Mouse (Mus musculus): ENCODE data around the gene Gm49393. TPM values are rescaled to one million over a fixed set of nuclear protein-coding genes. Genes with fewer than 3 reads are reported as not detected.

Gm49393 gene
- total RNA-seq, 2 experiments from 2014 or later, result not detected

- DNase-seq, result no peak
These were observed 125.7 kb downstream of the Gm49393 start for GRCm38 (mm10) chr13:60809690-60810089.

Other genes with a start within 250 kb of the Gm49393 start
- not detected for gene BC051665, start 149.2 kb downstream of the Gm49393 start, total RNA-seq (2021)
- gene Ctsll3, start 132.7 kb downstream of the Gm49393 start, total RNA-seq (2021), result not detected
- under 1 TPM in 1 of 2 experiments, not detected in 1; 0.40 TPM for gene 4930486L24Rik, start 71.1 kb downstream of the Gm49393 start, total RNA-seq (2021)
- gene Gm49392, start 38.7 kb downstream of the Gm49393 start, total RNA-seq (2021), result under 1 TPM; 0.32 to 0.74 TPM
- gene Ctla2b, start 38.1 kb downstream of the Gm49393 start, total RNA-seq (2021), result 1 to 10 TPM; 1.3 to 4.3 TPM
- not detected for gene Tpbpb, start 30.7 kb downstream of the Gm49393 start, total RNA-seq (2021)
- gene Gm49391, start 981 bp upstream of the Gm49393 start, total RNA-seq (2021), result 1 to 10 TPM in 1 of 2 experiments, under 1 TPM in 1; 0.87 to 1.1 TPM
- gene Ctla2a, start 1.0 kb upstream of the Gm49393 start, total RNA-seq (2021), result 10 to 100 TPM; 18.1 to 40.9 TPM
- gene Tpbpa, start 6.4 kb upstream of the Gm49393 start, total RNA-seq (2021), result not detected
- not detected for gene Ctsj, start 70.4 kb upstream of the Gm49393 start, total RNA-seq (2021)
- not detected for gene Ctsq, start 105.0 kb upstream of the Gm49393 start, total RNA-seq (2021)
- gene Ctsr, start 228.7 kb upstream of the Gm49393 start, total RNA-seq (2021), result not detected